Mouse (Mus musculus) olfactory bulb, adult 2 months (tissue): ENCODE data around the gene Rbm7. TPM values are rescaled to one million over a fixed set of nuclear protein-coding genes. Genes with fewer than 3 reads are reported as not detected.
"Not testable (repeated sequence)": the region's sequence is repeated elsewhere in the genome, so short reads cannot be mapped to it uniquely, and the experiment has no call there.

Experiments
- H3K27ac ChIP-seq: fragments of 200-500 bp; 2 replicates; pipeline ENCODE4 v1.5.1; 2012; ENCODE audit warnings: low read depth, low read length; ENCODE audit not compliant: insufficient read depth
- H3K4me1 ChIP-seq: fragments of 200-500 bp; 2 replicates; pipeline ENCODE4 v1.6.1; 2012; ENCODE audit warnings: low read length; ENCODE audit not compliant: control insufficient read depth, insufficient read depth
- H3K4me3 ChIP-seq: fragments of 200-500 bp; 2 replicates; pipeline ENCODE4 v1.5.1; 2012; ENCODE audit warnings: mild to moderate bottlenecking, low read depth, low read length, moderate library complexity; ENCODE audit not compliant: insufficient read depth
- CTCF ChIP-seq: fragments of 200-500 bp; IDR thresholded peaks from 2 replicates; pipeline ENCODE4 v1.5.1; 2012; ENCODE audit warnings: low read depth, mild to moderate bottlenecking, low read length, moderate library complexity; ENCODE audit not compliant: insufficient read depth
- POLR2A ChIP-seq: fragments of 200-500 bp; IDR thresholded peaks from 2 replicates; pipeline ENCODE4 v1.6.1; 2012; ENCODE audit warnings: mild to moderate bottlenecking, low read depth, low read length, moderate library complexity; ENCODE audit not compliant: insufficient read depth
- WGBS: fragments of 180-500 bp; shearing (Covaris S2); methylation state at CpG from one replicate; pipeline ENCODE4 v1.1.7; 2018; 5-methylcytosine and 5-hydroxymethylcytosine counted together
- polyA plus RNA-seq: library from polyadenylated mRNA; stranded (reverse); fragments of >200 nt; gene quantifications from 2 replicates; pipeline ENCODE4 v1.2.4, GENCODE M21; 2012; ENCODE audit warnings: low replicate concordance; ENCODE audit not compliant: missing spikeins, insufficient read depth, insufficient read length

Rbm7 gene
- polyA plus RNA-seq, 1 experiment = not detected

- H3K4me3 ChIP-seq = no peak overlapping the region
- no peak overlapping the region for H3K27ac ChIP-seq
- TF ChIP-seq CTCF = no peak
- no peak for TF ChIP-seq POLR2A
- 3% methylated on average over 1 of the region's 1 CpGs for WGBS
- H3K4me1 ChIP-seq = no peaks in the 10 kb centered on the region
Observed at GRCm38 (mm10) chr9:48525566-48525965, 30.5 kb upstream of the Rbm7 start.

- 49% methylated on average over 5 of the region's 7 CpGs for WGBS
- H3K27ac ChIP-seq, H3K4me1 ChIP-seq, H3K4me3 ChIP-seq: not testable (repeated sequence)
Observed at GRCm38 (mm10) chr9:48520405-48520804, 25.3 kb upstream of the Rbm7 start.

- Histone ChIP-seq H3K27ac (no peak overlapping the region), H3K4me3 (no peak overlapping the region), H3K4me1 (no peaks in the 10 kb centered on the region)
- WGBS = 27% methylated on average over 19 of the region's 19 CpGs
- TF ChIP-seq CTCF (no peak), POLR2A (no peak)
Observed at GRCm38 (mm10) chr9:48517372-48518130, 22.5 kb upstream of the Rbm7 start.

- 43% methylated on average over 11 of the region's 11 CpGs for WGBS
- no peak overlapping the region for H3K27ac ChIP-seq
- TF ChIP-seq POLR2A (no peak), CTCF (no peak)
Observed at GRCm38 (mm10) chr9:48516615-48517371, 21.7 kb upstream of the Rbm7 start.

GRCm38 (mm10) chr9:48515332-48515731 is 20.2 kb upstream of the Rbm7 start:
- Histone ChIP-seq H3K4me3 (no peak overlapping the region), H3K4me1 (no peaks in the 10 kb centered on the region), H3K27ac (no peak overlapping the region)
- TF ChIP-seq CTCF (no peak), POLR2A (no peak)
- WGBS = 67% methylated on average over 1 of the region's 1 CpGs

More at GRCm38 (mm10) chr9:48516615-48517371, 21.7 kb upstream of the Rbm7 start:
- no peaks in the 10 kb centered on the region for H3K4me1 ChIP-seq
- H3K4me3 ChIP-seq = no peak overlapping the region

- Histone ChIP-seq H3K27ac (no peak overlapping the region), H3K4me1 (no peaks in the 10 kb centered on the region), H3K4me3 (no peak overlapping the region)
- TF ChIP-seq POLR2A (no peak), CTCF (no peak)
- 82% methylated on average over 5 of the region's 5 CpGs for WGBS
Observed at GRCm38 (mm10) chr9:48510134-48510533, 15.0 kb upstream of the Rbm7 start.

- H3K27ac ChIP-seq = no peak overlapping the region
- no peak overlapping the region for H3K4me3 ChIP-seq
- 33% methylated on average over 8 of the region's 8 CpGs for WGBS
Observed at GRCm38 (mm10) chr9:48504741-48505365, 9.8 kb upstream of the Rbm7 start.

GRCm38 (mm10) chr9:48503001-48503400 is 7.9 kb upstream of the Rbm7 start:
- no peak for TF ChIP-seq CTCF
- TF ChIP-seq POLR2A = no peak
- H3K4me1 ChIP-seq = no peaks in the 10 kb centered on the region
- 78% methylated on average over 2 of the region's 2 CpGs for WGBS
- no peak overlapping the region for H3K4me3 ChIP-seq
- no peak overlapping the region for H3K27ac ChIP-seq

More at GRCm38 (mm10) chr9:48504741-48505365, 9.8 kb upstream of the Rbm7 start:
- no peaks in the 10 kb centered on the region for H3K4me1 ChIP-seq
- TF ChIP-seq CTCF = no peak
- TF ChIP-seq POLR2A = no peak

- Histone ChIP-seq H3K27ac (no peak overlapping the region), H3K4me3 (no peak overlapping the region), H3K4me1 (0 out of 2 replicates have a peak, but pooled peaks cover under 1% of the 10 kb centered on the region)
- TF ChIP-seq CTCF (no peak), POLR2A (no peak)
- 76% methylated on average over 7 of the region's 7 CpGs for WGBS
Observed at GRCm38 (mm10) chr9:48501192-48501591, 6.1 kb upstream of the Rbm7 start.
